Comparison of ENCODE assay signal across 17 mouse cellular contexts in genomic region chr2:127086235-127086634, GRCm38 (mm10). TPM values are rescaled to one million over a fixed set of nuclear protein-coding genes. Genes with fewer than 3 reads are reported as not detected.
DNase-seq lines count a peak whose midpoint lies in the region; ATAC-seq and TF ChIP-seq lines count a peak whose summit lies in the region.
"Had no signal": no experiment of that assay in that cellular context is flagged by ENCODE, and none has a peak within 500 bp of the region (broad histone marks: within the 10 kb centered on the region; RNA-seq: fewer than 3 reads in every experiment).

No protein-coding gene starts in this region.

- H3K4me1 ChIP-seq in bone marrow macrophage, adult 2 months (ENCODE audit: control insufficient read depth, insufficient read depth, low read length), result peaks cover 37% of the 10 kb centered on the region
- no peaks in the 10 kb centered on the region for H3K4me1 ChIP-seq in midbrain, embryonic 11.5 days (ENCODE audit: control insufficient read depth, insufficient read depth, low read length)
- H3K4me1 ChIP-seq in midbrain, embryonic 14.5 days (ENCODE audit: control insufficient read depth, insufficient read depth, low read length), result no peaks in the 10 kb centered on the region
- H3K4me1 ChIP-seq: forebrain, embryonic 12.5 days; hindbrain, embryonic 12.5 days; kidney, embryonic 15.5 days; lung, embryonic 15.5 days; neural tube, embryonic 15.5 days had no signal

- TF ChIP-seq CTCF in bone marrow macrophage, adult 2 months (IDR thresholded peaks at IDR 0.05; ENCODE audit: low read depth, low read length), result no peak

- ATAC-seq in monocyte, adult 5-6 weeks (replicated peaks; ENCODE audit: insufficient number of reproducible peaks, low FRiP score, low TSS enrichment, poor library complexity, severe bottlenecking), result peak; percentile 50; the same call in 1 of the 2 replicates
- no peak for ATAC-seq in midbrain, embryonic 11.5 days (ENCODE audit: low FRiP score)
- ATAC-seq in midbrain, embryonic 14.5 days (ENCODE audit: low FRiP score, low TSS enrichment), result no peak
- ATAC-seq: intestine, embryonic 16.5 days; liver, embryonic 12.5 days had no signal

- H3K9me3 ChIP-seq in midbrain, embryonic 11.5 days (ENCODE audit: control insufficient read depth, low read length), result no peaks in the 10 kb centered on the region
- no peaks in the 10 kb centered on the region for H3K9me3 ChIP-seq in midbrain, embryonic 14.5 days (ENCODE audit: control insufficient read depth, low read length)
- H3K9me3 ChIP-seq: forebrain, embryonic 12.5 days; hindbrain, embryonic 12.5 days; kidney, embryonic 15.5 days; liver, embryonic 12.5 days; lung, embryonic 15.5 days; neural tube, embryonic 15.5 days had no signal

- no peak overlapping the region for H3K4me2 ChIP-seq in midbrain, embryonic 11.5 days
- H3K4me2 ChIP-seq in midbrain, embryonic 14.5 days (ENCODE audit: low read length), result no peak overlapping the region
- H3K4me2 ChIP-seq: forebrain, embryonic 12.5 days; hindbrain, embryonic 12.5 days; kidney, embryonic 15.5 days; liver, embryonic 12.5 days; lung, embryonic 15.5 days; neural tube, embryonic 15.5 days had no signal

- 90% methylated on average over 5 of the region's 5 CpGs for WGBS in midbrain, embryonic 11.5 days
- 90% methylated on average over 5 of the region's 5 CpGs for WGBS in midbrain, embryonic 14.5 days

- no peak overlapping the region for H3K9ac ChIP-seq in midbrain, embryonic 11.5 days (ENCODE audit: low read length)
- no peak overlapping the region for H3K9ac ChIP-seq in midbrain, embryonic 14.5 days (replicated peaks; ENCODE audit: low read length)
- H3K9ac ChIP-seq: forebrain, embryonic 12.5 days; hindbrain, embryonic 12.5 days; kidney, embryonic 15.5 days; liver, embryonic 12.5 days; lung, embryonic 15.5 days; neural tube, embryonic 15.5 days had no signal

- no peak for TF ChIP-seq POLR2A in bone marrow macrophage, adult 2 months (IDR thresholded peaks at IDR 0.05; ENCODE audit: borderline replicate concordance, low read depth, low read length)

- H3K4me3 ChIP-seq in bone marrow macrophage, adult 2 months (ENCODE audit: insufficient read depth, low read length), result no peak overlapping the region
- no peak overlapping the region for H3K4me3 ChIP-seq in midbrain, embryonic 11.5 days (ENCODE audit: low read depth, low read length)
- H3K4me3 ChIP-seq in midbrain, embryonic 14.5 days (replicated peaks; ENCODE audit: low read depth, low read length), result no peak overlapping the region
- H3K4me3 ChIP-seq: forebrain, embryonic 12.5 days; hindbrain, embryonic 12.5 days; kidney, embryonic 15.5 days; liver, embryonic 12.5 days; lung, embryonic 15.5 days; neural tube, embryonic 15.5 days had no signal

- peak overlapping the region; percentile 71 for H3K27ac ChIP-seq in bone marrow macrophage, adult 2 months (ENCODE audit: insufficient read depth, low read depth, low read length)
- H3K27ac ChIP-seq in midbrain, embryonic 11.5 days (ENCODE audit: low read depth, low read length), result no peak overlapping the region
- H3K27ac ChIP-seq in midbrain, embryonic 14.5 days (replicated peaks; ENCODE audit: low read depth, low read length), result no peak overlapping the region
- H3K27ac ChIP-seq: forebrain, embryonic 12.5 days; hindbrain, embryonic 12.5 days; kidney, embryonic 15.5 days; liver, embryonic 12.5 days; lung, embryonic 15.5 days; neural tube, embryonic 15.5 days had no signal

- H3K27me3 ChIP-seq in midbrain, embryonic 11.5 days (ENCODE audit: control insufficient read depth, insufficient read depth, low read length), result no peaks in the 10 kb centered on the region
- no peaks in the 10 kb centered on the region for H3K27me3 ChIP-seq in midbrain, embryonic 14.5 days (ENCODE audit: control insufficient read depth, insufficient read depth, low read length)
- H3K27me3 ChIP-seq: forebrain, embryonic 12.5 days; hindbrain, embryonic 12.5 days; kidney, embryonic 15.5 days; liver, embryonic 12.5 days; lung, embryonic 15.5 days; neural tube, embryonic 15.5 days had no signal

- H3K36me3 ChIP-seq in midbrain, embryonic 11.5 days (ENCODE audit: control insufficient read depth, insufficient read depth, low read length), result no peaks in the 10 kb centered on the region
- no peaks in the 10 kb centered on the region for H3K36me3 ChIP-seq in midbrain, embryonic 14.5 days (ENCODE audit: control insufficient read depth, insufficient read depth, low read length)
- H3K36me3 ChIP-seq: hindbrain, embryonic 12.5 days; lung, embryonic 15.5 days had no signal

- DNase-seq in CD4-positive, CD25-positive, alpha-beta regulatory T cell, adult 2 months (ENCODE audit: low read depth, low spot score), result peak; percentile 66
- peak; percentile 24 to 38 for DNase-seq in thymus, postnatal 36 days
- DNase-seq in midbrain, embryonic 11.5 days (ENCODE audit: low spot score, missing footprints), result no peak
- no peak for DNase-seq in midbrain, embryonic 14.5 days
- no peak for DNase-seq in Muller cell, postnatal 12 days (ENCODE audit: inconsistent ontology term)
- DNase-seq: cerebellum, postnatal 10 days; gastrocnemius, postnatal 14 days; left cerebral cortex, postnatal 4 days had no signal

RNA-seq across cellular contexts. Expression of gene Blvra, which starts 15.8 kb away (rescaled TPM):
- 215 and 227 TPM in 2 replicates for polyA plus RNA-seq in bone marrow macrophage, adult 2 months (2012; ENCODE audit: insufficient read depth, insufficient read length, missing spikeins)
- total RNA-seq in monocyte, adult 5-6 weeks (2017), result 37.5 to 57.1 TPM (median 46.3 TPM) in 3 replicates
- polyA plus RNA-seq in midbrain, embryonic 11.5 days (2014; fragmentation: Nextera tagmentation; extraction: Ambion mirVana), result 20.7 and 23.2 TPM in 2 replicates
- 23.9 and 27.3 TPM in 2 replicates for polyA plus RNA-seq in midbrain, embryonic 14.5 days (2014; fragmentation: Nextera tagmentation; extraction: Ambion mirVana)

RNA-seq across cellular contexts. Expression of gene Ncaph, which starts 47.5 kb away (rescaled TPM):
- 32.5 and 33.3 TPM in 2 replicates for polyA plus RNA-seq in bone marrow macrophage, adult 2 months (2012; ENCODE audit: insufficient read depth, insufficient read length, missing spikeins)
- 3.0 to 8.1 TPM (median 4.6 TPM) in 3 replicates for total RNA-seq in monocyte, adult 5-6 weeks (2017)
- polyA plus RNA-seq in midbrain, embryonic 11.5 days (2014; fragmentation: Nextera tagmentation; extraction: Ambion mirVana), result 112 and 114 TPM in 2 replicates
- polyA plus RNA-seq in midbrain, embryonic 14.5 days (2014; fragmentation: Nextera tagmentation; extraction: Ambion mirVana), result 10.7 and 19.6 TPM in 2 replicates

RNA-seq across cellular contexts. Expression of gene Itpripl1, which starts 57.0 kb away (rescaled TPM):
- polyA plus RNA-seq in bone marrow macrophage, adult 2 months (2012; ENCODE audit: insufficient read depth, insufficient read length, missing spikeins), result 23.8 and 26.6 TPM in 2 replicates
- 10.8 to 22.5 TPM (median 14.0 TPM) in 3 replicates for total RNA-seq in monocyte, adult 5-6 weeks (2017)
- 12.3 and 12.6 TPM in 2 replicates for polyA plus RNA-seq in midbrain, embryonic 11.5 days (2014; fragmentation: Nextera tagmentation; extraction: Ambion mirVana)
- 5.6 and 6.4 TPM in 2 replicates for polyA plus RNA-seq in midbrain, embryonic 14.5 days (2014; fragmentation: Nextera tagmentation; extraction: Ambion mirVana)

Comparison
In these comparisons a context has a peak if more than half of its experiments do, and no peak if none do; other contexts are left out.
1. DNase-seq: peak in CD4-positive, CD25-positive, alpha-beta regulatory T cell, adult 2 months (single experiment) and thymus, postnatal 36 days (2 of 2); none in midbrain, embryonic 11.5 days (single experiment), midbrain, embryonic 14.5 days (single experiment) and Muller cell, postnatal 12 days (single experiment).